Mouse (Mus musculus) liver (tissue): ENCODE results near the gene S100a2.

Experiments
- DNase-seq: peaks from one replicate; pipeline ENCODE4 v3.0.0-alpha.2; 2020; ENCODE audit warnings: mixed read lengths

The S100a2 gene

DNA sequence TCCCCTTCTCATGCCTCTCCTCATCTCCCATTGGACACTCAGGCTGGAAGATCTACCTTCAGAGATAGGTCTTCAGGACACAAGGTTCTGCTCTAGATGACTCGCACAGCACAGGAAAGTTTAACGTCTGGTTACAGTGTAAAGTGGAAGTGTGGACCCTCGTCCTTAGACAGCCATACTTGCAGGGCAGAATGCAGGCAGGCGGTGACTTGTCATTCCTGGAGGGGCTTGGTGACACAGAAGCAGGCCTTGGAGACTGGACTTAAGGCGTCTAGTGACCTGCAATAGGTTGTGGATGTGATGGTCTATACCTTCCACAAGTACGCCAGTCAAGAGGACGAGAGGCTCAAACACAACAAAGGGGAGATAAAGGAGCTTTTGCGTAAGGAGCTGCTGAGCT, at the start of gene S100a2:
Gene S100a2, plus strand, starts transcription at position 301 of the 400 bp plus-strand sequence.
- DNase-seq: no peak

DNA sequence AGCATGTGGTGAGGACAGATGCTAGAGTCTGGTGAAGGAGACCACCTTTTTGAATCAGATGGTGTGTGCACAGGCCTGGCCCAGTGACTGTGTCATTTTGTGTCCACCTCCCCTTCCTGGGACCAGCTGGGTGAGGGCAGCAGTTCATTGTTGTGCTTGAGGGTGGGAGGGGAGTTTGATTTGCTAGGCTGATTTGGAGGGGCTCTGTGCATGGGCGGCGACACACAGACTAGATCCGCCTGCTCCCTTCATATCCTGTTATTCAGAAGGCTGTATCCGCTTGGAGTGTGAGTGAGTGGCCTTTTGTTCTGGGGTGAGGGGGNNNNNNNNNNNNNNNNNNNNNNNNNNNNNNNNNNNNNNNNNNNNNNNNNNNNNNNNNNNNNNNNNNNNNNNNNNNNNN, 49.1 kb upstream of the S100a2 start:
- no peak for DNase-seq

DNA sequence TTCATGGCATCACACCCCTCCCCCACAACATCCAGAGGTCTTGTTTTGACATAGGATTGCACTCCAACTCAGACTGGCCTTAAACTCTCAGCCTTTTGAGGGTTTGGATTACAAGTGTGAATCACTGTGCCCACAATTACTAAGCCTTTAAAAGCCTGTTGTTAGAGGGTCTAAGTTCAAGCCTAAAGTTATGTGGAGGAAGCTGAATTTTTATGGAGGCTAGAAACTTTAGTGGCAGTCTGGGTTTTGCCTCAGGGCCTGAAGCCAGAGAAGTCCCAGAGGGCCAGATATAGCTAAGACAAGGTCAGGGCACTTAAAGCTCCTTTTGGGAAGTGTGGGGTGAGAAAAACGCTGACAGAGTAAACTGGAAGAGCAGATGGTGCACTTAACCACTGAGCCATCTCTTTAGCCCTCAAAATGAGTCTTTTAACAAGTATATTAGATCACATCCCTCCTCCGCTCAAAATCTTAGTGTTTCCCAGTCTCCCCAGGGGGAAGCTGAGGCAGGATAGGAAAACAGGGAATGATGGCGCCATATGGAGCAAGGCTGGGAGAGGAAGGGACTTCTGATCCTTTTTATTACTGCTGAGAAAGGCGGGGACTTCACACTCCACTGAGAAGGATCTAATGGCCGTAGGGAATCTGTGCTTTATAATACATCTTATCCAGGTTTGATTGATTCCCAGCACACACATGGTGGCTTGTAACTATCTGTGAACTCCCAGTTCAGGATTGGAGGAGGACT, 40.2 kb upstream of the S100a2 start:
- no peak for DNase-seq

DNA sequence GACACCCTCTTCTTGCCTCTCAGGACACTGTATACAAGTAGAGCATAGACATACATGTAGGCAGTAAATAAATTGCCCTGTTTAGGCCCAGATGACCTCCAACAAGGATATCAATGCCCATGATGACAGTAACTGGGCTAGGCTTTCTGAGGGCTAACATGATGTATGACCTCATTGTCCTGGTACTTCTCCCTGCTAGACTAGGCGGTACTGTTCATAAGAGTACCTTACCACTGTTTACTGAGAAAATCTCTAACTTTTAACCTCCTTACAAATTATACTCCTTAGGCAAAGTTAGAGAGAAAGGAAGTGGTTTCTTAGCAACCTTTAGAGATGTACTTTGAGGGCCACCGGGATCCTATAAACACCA, 39.6 kb upstream of the S100a2 start:
- no peak for DNase-seq

DNA sequence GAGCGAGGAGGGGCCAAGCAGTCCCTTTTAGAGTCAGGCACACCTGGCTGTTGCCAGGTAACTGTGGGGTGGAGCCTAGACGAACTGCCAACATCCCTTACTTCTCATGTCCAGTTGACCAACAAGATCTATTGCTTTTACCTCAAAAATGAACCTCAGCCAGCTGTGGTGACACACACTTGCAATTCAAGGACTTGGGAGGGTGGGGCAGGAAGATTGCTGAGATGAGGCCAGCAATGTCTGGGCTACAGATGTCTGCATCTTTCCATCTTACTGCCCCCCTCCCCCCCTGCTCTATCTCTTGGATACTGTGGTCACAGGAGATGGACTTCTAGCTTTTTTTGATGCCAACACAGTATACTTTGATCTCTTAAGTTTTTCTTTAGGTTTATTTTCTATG, 37.8 kb upstream of the S100a2 start:
- DNase-seq: no peak

DNA sequence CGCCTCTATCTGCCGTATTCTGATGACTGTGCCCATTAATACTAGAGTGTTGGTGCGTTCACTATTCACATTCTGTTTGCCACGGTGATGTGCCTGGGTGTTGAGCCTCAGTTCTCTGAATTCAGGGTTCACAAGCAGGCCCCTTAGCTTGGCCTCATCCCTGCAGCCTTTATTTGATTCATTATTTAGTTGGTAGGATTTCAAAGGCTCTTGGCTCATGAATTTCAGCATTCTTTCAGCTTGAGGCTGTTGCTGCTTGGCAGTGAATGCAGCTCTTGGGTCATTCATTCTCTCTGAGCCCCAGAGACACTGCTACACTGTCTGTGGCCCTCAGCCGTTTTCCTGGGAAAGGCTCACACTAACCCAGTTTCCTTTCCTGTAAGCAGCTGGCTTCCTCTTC, 34.1 kb upstream of the S100a2 start:
- no peak for DNase-seq

DNA sequence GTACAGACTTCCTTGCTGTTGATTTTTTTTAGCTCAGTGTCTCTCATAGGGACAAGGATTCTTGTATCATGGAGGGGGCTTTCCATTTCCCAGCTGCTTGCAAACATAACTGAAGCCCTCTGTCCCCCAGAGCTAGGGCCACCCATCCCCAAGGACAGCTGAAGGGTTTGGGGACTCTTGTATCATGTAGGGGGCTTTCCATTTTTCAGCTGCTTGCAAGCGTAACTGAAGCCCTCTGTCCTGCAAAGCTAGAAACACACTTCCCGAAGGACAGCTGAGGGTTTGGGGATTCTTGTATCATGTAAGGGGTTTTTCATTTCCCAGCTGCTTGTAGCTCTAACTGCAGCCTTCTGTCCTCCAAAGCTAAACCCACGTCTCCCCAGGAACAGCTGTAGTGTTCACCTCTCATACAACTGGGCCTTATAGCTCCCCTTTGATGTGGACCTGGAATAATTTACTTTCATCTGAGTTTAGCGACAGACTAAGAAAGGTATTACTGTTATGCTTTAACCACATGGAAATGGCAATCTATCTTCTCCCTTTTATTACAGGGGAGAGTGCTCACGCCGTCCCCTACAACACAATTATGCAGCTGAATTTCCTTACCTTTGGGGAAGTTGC, 29.9 kb upstream of the S100a2 start, which contains the start of gene S100a3:
Gene S100a3, plus strand, starts transcription at position 571 of the 621 bp plus-strand sequence.
- DNase-seq: no peak

DNA sequence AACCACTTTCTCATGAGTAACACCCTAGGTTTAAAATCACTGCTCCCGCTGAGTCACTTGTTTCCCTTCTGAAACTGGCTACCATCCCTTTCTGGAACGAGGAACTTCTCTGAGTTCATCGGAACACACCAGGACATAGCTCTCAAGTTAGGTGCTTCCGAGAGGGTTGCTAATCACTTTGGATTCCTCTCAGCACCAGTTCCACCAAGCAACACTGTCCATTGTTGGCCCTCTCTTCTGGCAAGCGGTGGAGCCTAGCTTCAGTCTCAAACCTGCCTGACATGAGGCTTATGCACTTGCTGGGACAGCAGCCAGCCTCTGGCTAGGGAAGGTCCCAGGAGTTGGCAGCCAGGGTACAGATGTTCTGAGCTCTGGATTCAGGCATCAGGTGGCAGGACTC, 15.4 kb upstream of the S100a2 start:
- no peak for DNase-seq

DNA sequence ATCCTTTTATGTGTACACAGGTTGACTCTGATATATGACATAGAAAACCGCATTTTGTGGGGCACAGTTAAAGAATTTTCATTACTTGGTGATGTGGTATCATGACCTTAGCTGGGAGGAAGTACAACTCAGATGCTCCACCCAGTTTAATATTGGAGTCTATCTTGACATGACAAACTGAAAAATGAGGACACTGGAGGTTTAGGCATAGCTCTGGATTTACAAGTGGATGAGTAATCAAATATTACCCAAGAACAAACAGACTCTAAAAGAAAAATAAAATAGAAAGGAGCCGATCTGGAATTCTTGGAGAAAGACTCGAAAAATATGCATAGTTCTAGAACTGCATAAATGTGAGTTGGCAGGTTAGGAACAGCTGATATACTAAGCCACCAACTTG, 14.7 kb upstream of the S100a2 start:
- no peak for DNase-seq

DNA sequence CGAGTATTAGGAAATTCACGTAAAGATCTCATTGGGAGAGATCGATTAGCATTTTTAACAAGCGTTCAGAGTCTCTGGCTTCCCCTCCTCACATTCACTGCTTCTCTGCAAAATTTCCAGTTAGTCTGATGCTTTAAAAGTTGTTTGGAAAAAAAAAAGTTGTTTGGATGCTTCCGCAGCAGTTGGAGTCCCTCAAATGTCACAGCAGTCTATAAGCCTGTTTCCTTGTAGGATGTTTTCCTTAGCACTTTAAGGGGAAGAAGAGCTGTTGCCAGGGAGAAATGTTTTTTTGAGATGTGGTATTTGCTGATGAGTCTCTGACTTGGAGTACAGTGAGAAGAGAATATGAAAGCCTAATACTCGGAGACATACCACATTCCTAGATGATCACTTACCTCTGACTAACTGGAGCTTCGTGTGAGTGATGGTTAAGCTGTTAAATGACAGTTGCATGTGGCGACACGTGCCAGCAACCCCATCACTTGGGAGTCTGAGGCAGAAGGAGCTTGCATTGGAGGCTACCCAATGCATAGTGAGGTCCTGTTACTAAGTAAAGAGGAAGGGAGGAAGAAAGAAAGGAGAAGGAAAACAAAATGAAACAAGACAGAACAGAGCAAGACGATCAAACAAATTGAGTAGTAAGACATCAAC, 13.6 kb upstream of the S100a2 start:
- DNase-seq: no peak

DNA sequence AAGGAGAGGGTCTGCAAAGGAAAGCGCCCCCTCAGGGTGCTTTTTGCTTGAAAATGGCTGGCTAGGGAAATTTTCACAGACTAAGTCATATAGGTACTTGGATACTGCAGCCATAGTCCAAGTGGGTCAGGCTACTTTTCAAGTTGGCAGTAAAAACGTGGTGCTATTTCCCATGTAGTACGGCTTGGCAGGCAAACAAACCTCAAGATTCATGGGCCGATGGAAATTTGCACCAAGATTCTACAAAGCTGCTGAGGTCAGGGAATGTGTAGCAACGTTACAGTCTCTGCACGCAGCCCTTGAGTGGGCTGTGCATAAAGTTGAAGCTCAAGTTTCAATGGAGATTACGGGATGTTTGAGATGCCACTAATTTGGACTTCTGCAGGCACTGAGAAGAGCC, 10.6 kb upstream of the S100a2 start:
- no peak for DNase-seq

DNA sequence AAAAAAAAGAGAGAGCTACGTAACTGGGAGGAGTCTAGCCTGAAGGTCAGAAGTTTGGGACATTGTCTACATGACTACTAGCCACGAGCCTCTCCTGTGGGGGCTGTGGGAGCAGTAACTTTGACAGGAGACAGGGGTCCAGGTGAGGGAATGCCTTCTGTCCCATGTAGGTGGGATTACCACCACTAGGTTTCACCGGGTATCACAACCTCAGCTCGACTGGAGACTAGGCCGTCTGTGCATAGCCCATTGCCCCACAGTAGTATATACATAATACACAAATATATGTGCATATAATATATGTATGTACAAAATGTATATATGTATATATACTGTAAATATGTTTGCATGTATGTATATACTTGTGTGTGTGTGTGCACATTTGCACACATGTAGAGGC, 8.9 kb upstream of the S100a2 start:
- DNase-seq: no peak

DNA sequence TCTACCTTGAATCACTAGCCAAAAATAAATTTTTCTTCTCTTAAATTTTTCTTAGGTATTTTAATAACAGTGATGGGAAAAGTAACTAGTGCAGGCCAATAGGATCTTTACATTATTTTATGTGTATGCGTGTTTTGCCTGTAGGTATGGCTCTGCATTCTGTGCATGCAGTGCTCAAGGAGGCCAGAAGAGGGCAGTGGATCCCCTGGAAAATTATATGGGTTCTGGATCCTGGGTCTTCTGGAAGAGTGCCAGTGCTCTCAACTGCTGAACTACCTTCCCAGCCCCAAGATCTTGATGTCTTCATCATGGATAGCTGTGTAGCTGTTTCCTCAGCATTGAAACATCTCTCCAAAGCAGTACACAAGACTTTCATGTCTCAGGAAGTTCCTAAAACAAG, 7.9 kb upstream of the S100a2 start:
- no peak for DNase-seq

DNA sequence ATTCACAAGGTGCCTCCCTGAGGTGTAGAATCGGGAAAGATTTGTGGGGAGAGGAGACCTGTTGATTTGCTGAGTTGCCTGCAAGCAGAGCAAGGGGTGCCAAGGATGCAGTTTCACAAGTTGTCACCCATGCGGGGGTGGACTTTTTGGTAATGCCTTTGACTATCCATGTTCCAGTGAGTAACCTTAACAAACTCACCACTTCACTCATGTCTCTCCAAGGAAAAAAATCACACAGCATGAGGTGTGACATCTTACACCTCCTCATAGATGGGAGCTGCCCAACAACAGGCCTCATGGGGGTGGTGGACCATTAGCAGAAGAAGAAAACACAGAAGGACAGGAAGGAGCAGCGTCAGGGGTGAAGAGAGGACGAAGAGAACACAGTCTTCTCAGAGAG, 7.5 kb upstream of the S100a2 start:
- no peak for DNase-seq

DNA sequence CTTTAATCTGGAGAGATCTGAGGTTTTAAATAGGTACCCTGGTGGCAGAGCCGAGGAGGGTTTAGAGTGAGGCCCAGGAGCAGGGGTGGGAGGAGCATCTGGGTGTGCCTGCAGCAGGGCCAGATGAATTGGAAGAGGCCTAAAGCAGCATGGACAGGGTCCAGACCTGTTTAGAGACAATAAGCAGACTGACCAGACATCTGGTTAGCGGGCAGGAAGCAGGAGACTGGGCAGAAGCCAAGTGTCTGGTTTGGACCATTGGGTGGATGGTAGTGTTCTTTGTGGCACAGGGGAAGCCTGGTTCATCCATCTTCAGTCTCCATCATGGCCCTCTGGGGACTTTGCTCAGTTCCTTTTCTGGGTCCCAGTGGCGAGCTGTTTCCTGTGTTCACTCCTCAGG, 6.2 kb upstream of the S100a2 start:
- DNase-seq: no peak

DNA sequence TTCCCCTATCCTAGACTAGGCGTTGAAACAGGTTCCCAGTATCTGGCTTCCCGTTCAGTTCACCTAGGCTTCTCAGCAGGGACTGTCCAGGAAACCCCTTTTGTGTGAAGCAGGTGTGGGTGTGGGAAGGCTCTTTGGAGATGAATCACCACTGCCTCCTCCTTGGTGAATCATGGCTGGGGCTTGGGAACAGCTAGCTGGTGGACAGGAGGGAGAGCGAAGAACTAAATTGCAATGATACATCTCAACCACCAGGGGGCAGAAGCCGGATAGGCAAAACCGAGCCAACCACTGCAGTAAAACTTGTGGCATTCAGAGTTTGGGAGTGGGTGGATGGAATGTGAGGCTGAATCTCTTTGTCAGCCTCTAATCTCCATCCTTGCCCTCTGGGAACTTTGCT, 4.5 kb upstream of the S100a2 start:
- DNase-seq: peak; percentile 43

DNA sequence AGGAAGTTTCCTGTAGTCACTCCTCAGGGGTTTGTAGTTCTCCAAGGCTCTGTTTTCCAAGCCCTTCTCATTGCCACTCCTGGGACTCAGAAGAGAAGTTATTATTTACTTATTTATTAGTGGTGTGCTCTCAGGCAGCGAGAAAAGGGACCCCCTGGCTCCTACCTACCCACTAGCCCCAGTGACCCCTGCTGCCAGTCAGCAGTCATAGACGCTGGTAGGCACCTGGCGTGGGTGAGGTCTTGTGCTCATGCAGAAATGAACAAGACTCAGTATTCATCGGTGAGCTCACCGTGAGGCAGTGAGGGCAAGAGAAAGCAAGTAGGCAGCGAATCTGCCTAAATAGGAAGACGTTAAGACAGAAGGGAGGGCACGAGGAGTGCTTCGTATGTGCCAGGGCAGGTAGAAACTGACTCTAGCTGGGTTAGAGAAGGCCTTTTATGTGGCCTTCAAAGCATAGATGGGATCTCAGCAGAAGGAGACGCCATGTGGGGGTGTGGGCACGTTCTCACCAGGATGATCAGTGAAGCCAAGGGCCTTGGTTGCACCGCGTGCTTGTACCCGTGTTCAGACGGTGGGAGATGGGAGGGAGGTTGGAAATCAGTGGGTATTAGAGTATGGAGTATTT, 3.9 kb upstream of the S100a2 start:
- DNase-seq: no peak

DNA sequence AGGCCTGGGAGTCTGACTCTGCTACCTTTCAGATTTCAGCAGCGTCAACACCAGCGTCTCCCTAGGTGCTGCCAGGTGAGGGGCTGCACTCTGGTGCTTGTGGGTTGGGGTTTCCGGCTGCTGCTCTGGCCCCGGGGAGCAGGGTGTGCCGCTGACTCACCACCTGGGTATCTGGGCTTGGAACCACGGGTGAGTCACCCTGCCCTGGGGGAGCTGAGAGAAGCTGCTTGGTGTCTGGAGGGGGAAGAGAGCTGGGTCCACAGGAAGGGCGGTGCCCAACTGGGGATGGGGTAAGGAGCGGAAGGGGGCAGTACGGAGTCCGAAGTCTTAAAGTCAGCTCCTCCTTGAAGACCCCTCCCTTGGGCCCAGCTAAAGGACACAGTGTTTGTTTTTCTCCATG, 3.1 kb upstream of the S100a2 start:
- DNase-seq: peak; percentile 43

DNA sequence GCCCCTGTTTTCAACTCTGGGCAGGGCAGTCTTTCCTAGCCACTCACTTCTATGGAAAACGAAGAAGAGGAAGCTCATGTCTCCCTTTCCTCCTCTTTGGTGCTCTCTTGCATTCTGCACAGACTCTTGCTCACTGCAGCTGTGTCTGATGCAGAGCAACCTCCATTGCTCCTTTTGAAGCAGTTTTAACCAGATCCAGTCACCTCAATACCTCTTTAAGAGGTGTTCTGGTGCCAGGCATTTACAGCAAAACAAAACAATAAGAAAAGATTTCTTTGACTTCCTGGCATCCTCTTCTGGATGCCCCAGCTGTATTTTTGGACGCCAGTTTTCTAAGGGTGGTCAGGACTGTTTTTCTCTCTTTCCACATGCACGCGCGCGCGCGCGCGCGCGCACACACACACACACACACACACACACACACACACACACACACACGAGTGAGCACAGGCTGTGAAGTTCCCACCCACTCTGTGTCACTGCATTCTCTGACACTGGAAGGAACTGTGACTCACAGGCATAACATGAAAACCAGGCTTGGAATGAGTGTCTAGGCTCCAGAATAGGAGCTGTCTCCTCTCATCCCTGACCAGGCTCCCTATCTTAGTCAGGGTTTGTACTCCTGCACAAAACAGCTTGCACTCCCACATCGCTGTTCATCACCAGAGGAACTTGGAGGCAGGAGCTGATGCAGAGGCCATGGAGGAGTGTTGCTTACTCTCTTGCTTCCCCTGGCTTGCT, 2.5 kb upstream of the S100a2 start:
- no peak for DNase-seq

DNA sequence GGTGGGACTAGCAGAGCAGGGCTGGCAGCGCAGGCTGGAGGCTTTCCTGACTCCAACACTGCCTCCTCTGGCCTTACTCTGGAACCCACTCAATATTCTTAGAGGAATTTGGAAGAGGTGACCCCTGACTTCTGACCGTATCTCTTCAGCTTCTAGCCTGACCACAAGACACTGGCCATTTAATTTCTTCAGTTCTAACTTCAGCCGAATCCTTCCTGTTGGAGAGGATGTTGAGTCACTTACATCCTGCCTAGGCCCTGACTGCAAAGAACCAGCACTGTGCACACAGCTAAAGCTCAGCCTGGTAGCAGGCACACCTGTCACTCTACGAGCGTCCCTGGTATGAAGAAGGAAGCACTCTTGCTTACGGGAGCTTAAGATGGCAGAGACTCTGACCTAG, 657 bp upstream of the S100a2 start:
- DNase-seq: no peak

DNA sequence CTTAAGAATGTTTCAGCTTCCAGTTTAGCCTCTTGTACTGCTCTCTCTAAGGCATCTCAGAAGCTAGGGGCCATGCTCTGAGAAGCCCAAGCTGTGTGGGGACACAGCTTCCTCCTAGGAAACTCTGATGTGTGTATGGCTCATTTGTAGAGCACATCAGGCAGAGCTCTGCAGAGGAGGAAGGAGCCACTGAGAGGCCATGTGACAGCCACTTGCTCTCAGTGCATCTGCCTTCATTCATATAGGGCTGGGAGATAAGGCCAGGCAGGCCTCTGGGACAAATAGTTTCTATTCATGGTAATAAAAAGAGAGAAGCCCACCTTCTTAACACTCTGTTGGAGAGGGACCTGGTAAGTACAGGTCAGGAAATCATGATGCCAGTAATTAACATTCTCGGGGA, 4.4 kb downstream of the S100a2 start:
- no peak for DNase-seq

DNA sequence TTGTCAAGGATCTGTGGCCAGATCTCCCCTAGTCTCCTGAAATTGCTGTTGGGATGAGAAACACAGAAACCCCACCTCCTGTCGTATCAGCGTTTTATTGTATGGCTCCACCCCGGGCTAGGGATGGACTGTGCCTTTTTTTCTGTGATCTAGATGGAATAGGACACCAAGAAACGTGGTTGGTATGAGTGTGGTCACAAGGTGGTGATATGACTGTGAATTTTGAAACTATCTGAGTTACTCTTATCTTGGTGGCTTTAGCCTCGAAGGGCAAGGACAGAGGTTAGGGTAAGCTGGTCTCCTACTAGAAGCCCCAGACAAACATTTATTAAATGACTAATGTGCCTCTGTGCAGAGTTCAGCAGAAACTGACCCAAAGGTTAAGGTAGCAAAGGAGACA, 5.5 kb downstream of the S100a2 start:
- DNase-seq: no peak

DNA sequence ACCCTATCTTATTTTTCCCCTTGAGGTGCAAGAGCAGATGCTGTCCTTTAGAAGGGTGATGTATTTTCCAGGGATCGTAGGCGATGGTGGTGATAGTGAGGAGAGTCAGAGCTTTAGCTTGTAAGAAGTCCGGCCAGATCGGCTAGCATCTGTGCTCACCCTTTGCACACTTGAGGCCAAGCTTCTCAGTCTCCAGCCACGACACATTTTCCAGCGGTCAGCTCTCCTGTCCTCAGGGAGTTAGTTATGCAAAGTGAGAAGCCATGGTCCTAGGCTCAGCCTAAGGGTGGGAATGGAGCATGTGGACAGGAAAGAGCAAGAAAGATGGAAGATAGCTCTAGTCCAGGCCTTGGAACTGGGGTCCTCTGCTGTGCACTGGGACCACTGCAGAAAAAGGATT, 6.8 kb downstream of the S100a2 start:
- no peak for DNase-seq
